Mouse (Mus musculus) lung, postnatal 0 days (tissue): Measurements from ENCODE around the gene Pnpla7. TPM values are rescaled to one million over a fixed set of nuclear protein-coding genes. Genes with fewer than 3 reads are reported as not detected.
"Not testable (repeated sequence)": the region's sequence is repeated elsewhere in the genome, so short reads cannot be mapped to it uniquely, and the experiment has no call there.

Experiments used
- ATAC-seq: fragments of 200-750 bp; cut with Nextera tagmentation; 2 replicates; pipeline ENCODE4 v1.8.0; 2017; ENCODE audit warnings: moderate library complexity
- DNase-seq: peaks from one replicate; pipeline ENCODE4 v3.0.0-alpha.2; 2016; ENCODE audit warnings: low spot score
- H3K27ac ChIP-seq: fragments of 300-500 bp; sonication (generic); 2 replicates; pipeline ENCODE4 v1.5.1; 2014; ENCODE audit warnings: antibody characterized with exemption, mild to moderate bottlenecking, low read length, mixed read lengths
- H3K27me3 ChIP-seq: fragments of 300-500 bp; sonication (generic); replicated peaks from 2 replicates; pipeline ENCODE4 v1.6.1; 2014; ENCODE audit warnings: low read length, mixed read lengths; ENCODE audit not compliant: insufficient read depth
- H3K36me3 ChIP-seq: fragments of 300-500 bp; sonication (generic); 2 replicates; pipeline ENCODE4 v1.6.1; 2014; ENCODE audit warnings: low read length, mixed read lengths; ENCODE audit not compliant: insufficient read depth
- H3K4me1 ChIP-seq: fragments of 300-500 bp; sonication (generic); 2 replicates; pipeline ENCODE4 v1.6.1; 2014; ENCODE audit warnings: antibody characterized with exemption, low read depth, low read length, mixed read lengths; ENCODE audit not compliant: insufficient read depth
- H3K4me2 ChIP-seq: fragments of 300-500 bp; sonication (generic); replicated peaks from 2 replicates; pipeline ENCODE4 v1.6.1; 2014; ENCODE audit warnings: low read depth, mild to moderate bottlenecking, low read length, moderate library complexity, mixed read lengths
- H3K4me3 ChIP-seq: fragments of 300-500 bp; sonication (generic); 2 replicates; pipeline ENCODE4 v1.5.1; 2014; ENCODE audit warnings: low read depth, low read length
- H3K9ac ChIP-seq: fragments of 300-500 bp; sonication (generic); replicated peaks from 2 replicates; pipeline ENCODE4 v1.6.1; 2014; ENCODE audit warnings: low read depth, mild to moderate bottlenecking
- H3K9me3 ChIP-seq: fragments of 300-500 bp; sonication (generic); 2 replicates; pipeline ENCODE4 v1.6.1; 2016; ENCODE audit warnings: low read length, mixed read lengths
- CTCF ChIP-seq: IDR thresholded peaks from 2 replicates; pipeline ENCODE4 v1.5.1; 2016; ENCODE audit warnings: antibody characterized with exemption, mild to moderate bottlenecking
- EP300 ChIP-seq: IDR thresholded peaks from 2 replicates; pipeline ENCODE4 v1.6.1; 2016; ENCODE audit warnings: antibody characterized with exemption, mild to moderate bottlenecking, control low read depth
- WGBS: fragments of 180-500 bp; shearing (Covaris S2); extraction: QIAGEN DNeasy Blood & Tissue Kit; methylation state at CpG from one replicate; pipeline ENCODE4 v1.1.7; 2014; 5-methylcytosine and 5-hydroxymethylcytosine counted together
- polyA plus RNA-seq: library from polyadenylated mRNA; unstranded; fragments of >200 nt; fragmentation: Nextera tagmentation; extraction: Ambion mirVana; gene quantifications from 2 replicates; pipeline ENCODE4 v1.2.1, GENCODE M21; 2015

The Pnpla7 gene
- polyA plus RNA-seq, 1 experiment from 2014 or later = 8.4 TPM

DNA sequence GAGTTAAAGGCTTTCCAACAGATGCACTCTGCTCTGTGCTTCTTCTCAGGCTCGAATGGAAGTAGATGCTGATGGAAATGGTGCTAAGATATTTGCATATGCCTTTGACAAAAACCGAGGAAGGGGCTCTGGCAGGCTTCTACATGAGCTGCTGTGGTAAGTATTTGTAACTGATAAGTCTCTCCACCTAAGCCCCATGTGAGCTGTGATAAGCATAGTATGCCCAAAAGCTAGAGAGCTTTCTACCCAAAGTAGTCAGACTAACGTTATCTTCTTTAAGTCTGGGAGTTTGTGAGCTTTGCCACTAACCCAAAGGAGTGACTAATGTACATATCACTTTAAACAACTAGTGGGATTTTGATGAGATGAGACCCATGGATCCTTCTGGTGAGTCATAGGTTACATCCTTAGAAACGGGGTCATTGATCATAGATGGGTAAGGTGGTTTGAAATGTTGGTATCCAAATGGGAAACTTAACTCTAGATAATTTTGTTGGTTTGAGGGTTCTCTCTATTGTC is 23.2 kb upstream of the Pnpla7 start:
- Histone ChIP-seq H3K27me3 (no peaks in the 10 kb centered on the region), H3K36me3 (0 out of 2 replicates have a peak, but pooled peaks cover 9% of the 10 kb centered on the region), H3K9ac (no peak overlapping the region), H3K4me3 (no peak overlapping the region), H3K4me2 (no peak overlapping the region), H3K4me1 (peaks cover 4% of the 10 kb centered on the region), H3K9me3 (no peaks in the 10 kb centered on the region), H3K27ac (no peak overlapping the region)
- 85% methylated on average over 4 of the region's 4 CpGs for WGBS
- no peak for ATAC-seq
- no peak for DNase-seq
- no peak for TF ChIP-seq EP300
- TF ChIP-seq CTCF = no peak

DNA sequence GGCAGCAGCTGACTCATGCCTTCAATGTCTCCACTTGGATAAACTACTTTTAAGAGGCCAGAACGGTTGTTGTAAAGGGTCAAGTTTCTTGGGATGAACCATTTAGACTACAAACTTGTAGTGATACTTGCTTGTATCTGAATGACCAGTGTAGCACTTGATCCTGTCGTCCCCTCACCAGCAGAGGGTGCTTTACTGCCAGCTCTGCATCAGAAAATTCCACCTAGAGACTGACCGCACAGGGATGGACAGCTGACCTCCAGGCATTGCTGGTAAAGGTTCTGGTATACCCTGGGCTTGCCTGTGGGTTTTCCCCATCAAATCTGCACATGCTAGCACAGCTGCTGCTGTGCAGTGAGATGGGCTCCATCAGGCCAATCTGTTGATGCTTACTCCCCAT is 14.9 kb upstream of the Pnpla7 start:
- DNase-seq = peak; percentile 48

GRCm38 (mm10) chr2:24962304-24963000 is 13.4 kb upstream of the Pnpla7 start, which contains the start of gene Dph7:
Gene Dph7 (plus strand): TSS chr2:24962400.
- DNase-seq (peak; percentile 93), ATAC-seq (peak; percentile 92)
- no peaks in the 10 kb centered on the region for H3K9me3 ChIP-seq
- TF ChIP-seq EP300 (no peak), CTCF (peak; percentile 95)
- H3K27ac ChIP-seq = no peak within 1 kb of the TSS
- peak within 1 kb of the TSS; percentile 82 for H3K4me2 ChIP-seq
- WGBS = 1% methylated on average over 28 of the region's 28 CpGs
- H3K9ac ChIP-seq = peak within 1 kb of the TSS; percentile 62
- peak within 1 kb of the TSS; percentile 66 for H3K4me3 ChIP-seq
- no peaks in the 10 kb centered on the region for H3K27me3 ChIP-seq
- H3K36me3 ChIP-seq = peaks cover 7% of the 10 kb centered on the region; the same call in 1 of the 2 replicates
- no peaks in the 10 kb centered on the region for H3K4me1 ChIP-seq

More for the DNA sequence above, 14.9 kb upstream of the Pnpla7 start:
- Histone ChIP-seq H3K27me3 (no peaks in the 10 kb centered on the region), H3K9me3 (no peaks in the 10 kb centered on the region), H3K27ac (no peak overlapping the region), H3K4me2 (no peak overlapping the region), H3K4me3 (no peak overlapping the region), H3K4me1 (no peaks in the 10 kb centered on the region), H3K9ac (no peak overlapping the region), H3K36me3 (peaks cover 7% of the 10 kb centered on the region; the same call in 1 of the 2 replicates)
- 35% methylated on average over 3 of the region's 3 CpGs for whole genome bisulfite sequencing
- ATAC-seq = 0 out of 2 replicates have a peak, but pooled peaks have one; percentile 43
- TF ChIP-seq CTCF (peak; percentile 71), EP300 (no peak)

GRCm38 (mm10) chr2:24970386-24970785 is 5.4 kb upstream of the Pnpla7 start:
- no peaks in the 10 kb centered on the region for H3K9me3 ChIP-seq
- ATAC-seq (no peak), DNase-seq (no peak)
- TF ChIP-seq CTCF = no peak
- no peaks in the 10 kb centered on the region for H3K27me3 ChIP-seq
- 73% methylated on average over 4 of the region's 4 CpGs for WGBS
- no peak overlapping the region for H3K9ac ChIP-seq
- peaks cover 11% of the 10 kb centered on the region; the same call in 1 of the 2 replicates for H3K36me3 ChIP-seq
- H3K4me3 ChIP-seq = no peak overlapping the region
- peaks cover 9% of the 10 kb centered on the region; the same call in 1 of the 2 replicates for H3K4me1 ChIP-seq
- no peak overlapping the region for H3K4me2 ChIP-seq
- no peak overlapping the region for H3K27ac ChIP-seq

- Histone ChIP-seq H3K27ac (peak overlapping the region; percentile 88), H3K4me2 (peak overlapping the region; percentile 97), H3K4me3 (peak overlapping the region; percentile 71), H3K9ac (peak overlapping the region; percentile 76)
- not testable (repeated sequence) for H3K9me3 ChIP-seq, DNase-seq, H3K36me3 ChIP-seq, H3K27me3 ChIP-seq, H3K4me1 ChIP-seq, ATAC-seq
- 3% methylated on average over 17 of the region's 17 CpGs for WGBS
Observed at GRCm38 (mm10) chr2:24974452-24974851, 1.4 kb upstream of the Pnpla7 start.

- peak within 1 kb of the TSS; percentile 97 for H3K4me2 ChIP-seq
- no peak for TF ChIP-seq EP300
- no peak; the same call in 1 of the 2 replicates for TF ChIP-seq CTCF
- DNase-seq = peak; percentile 99
- no peaks in the 10 kb centered on the region for H3K36me3 ChIP-seq
- no peaks in the 10 kb centered on the region for H3K27me3 ChIP-seq
- peak; percentile 98 for ATAC-seq
- H3K4me1 ChIP-seq = peaks cover 9% of the 10 kb centered on the region; the same call in 1 of the 2 replicates
- 1% methylated on average over 64 of the region's 64 CpGs for WGBS
- H3K4me3 ChIP-seq = peak within 1 kb of the TSS; percentile 71
- no peaks in the 10 kb centered on the region for H3K9me3 ChIP-seq
- peak within 1 kb of the TSS; percentile 91 for H3K27ac ChIP-seq
- H3K9ac ChIP-seq = peak within 1 kb of the TSS; percentile 76
Observed at GRCm38 (mm10) chr2:24974906-24975703, 728 bp upstream of the Pnpla7 start, which contains the start of gene Mrpl41. Gene Mrpl41 (minus strand): TSS chr2:24975098.
